Mouse (Mus musculus) neural tube, embryonic 12.5 days (tissue): Measurements from ENCODE around the gene Bnipl. TPM values are rescaled to one million over a fixed set of nuclear protein-coding genes. Genes with fewer than 3 reads are reported as not detected.

Experiments used
- ATAC-seq: fragments of 200-750 bp; cut with Nextera tagmentation; 2 replicates; pipeline ENCODE4 v1.8.0; 2017; ENCODE audit warnings: low read depth, mild to moderate bottlenecking, moderate TSS enrichment, moderate library complexity; ENCODE audit not compliant: low FRiP score
- H3K27ac ChIP-seq: fragments of 300-500 bp; sonication (generic); 2 replicates; pipeline ENCODE4 v1.5.1; 2016
- H3K27me3 ChIP-seq: fragments of 300-500 bp; sonication (generic); replicated peaks from 2 replicates; pipeline ENCODE4 v1.6.1; 2016; ENCODE audit warnings: mild to moderate bottlenecking
- H3K36me3 ChIP-seq: fragments of 300-500 bp; sonication (generic); 2 replicates; pipeline ENCODE4 v1.6.1; 2016; ENCODE audit warnings: mild to moderate bottlenecking
- H3K4me1 ChIP-seq: fragments of 300-500 bp; sonication (generic); 2 replicates; pipeline ENCODE4 v1.6.1; 2016
- H3K4me2 ChIP-seq: fragments of 300-500 bp; sonication (generic); replicated peaks from 2 replicates; pipeline ENCODE4 v1.6.1; 2016; ENCODE audit warnings: mild to moderate bottlenecking
- H3K4me3 ChIP-seq: fragments of 300-500 bp; sonication (generic); 2 replicates; pipeline ENCODE4 v1.5.1; 2016
- H3K9ac ChIP-seq: fragments of 300-500 bp; sonication (generic); 2 replicates; pipeline ENCODE4 v1.6.1; 2016; ENCODE audit warnings: mild to moderate bottlenecking
- H3K9me3 ChIP-seq: fragments of 300-500 bp; sonication (generic); 2 replicates; pipeline ENCODE4 v1.6.1; 2016; ENCODE audit warnings: mild to moderate bottlenecking
- WGBS: fragments of 180-500 bp; shearing (Covaris S2); methylation state at CpG from one replicate; pipeline ENCODE4 v1.1.7; 2016; 5-methylcytosine and 5-hydroxymethylcytosine counted together
- polyA plus RNA-seq: library from polyadenylated mRNA; unstranded; fragments of >200 nt; fragmentation: Nextera tagmentation; extraction: Ambion mirVana; gene quantifications from 2 replicates; pipeline ENCODE4 v1.2.1, GENCODE M21; 2016

Gene Bnipl
- polyA plus RNA-seq, 1 experiment from 2014 or later = 0.28 TPM

DNA sequence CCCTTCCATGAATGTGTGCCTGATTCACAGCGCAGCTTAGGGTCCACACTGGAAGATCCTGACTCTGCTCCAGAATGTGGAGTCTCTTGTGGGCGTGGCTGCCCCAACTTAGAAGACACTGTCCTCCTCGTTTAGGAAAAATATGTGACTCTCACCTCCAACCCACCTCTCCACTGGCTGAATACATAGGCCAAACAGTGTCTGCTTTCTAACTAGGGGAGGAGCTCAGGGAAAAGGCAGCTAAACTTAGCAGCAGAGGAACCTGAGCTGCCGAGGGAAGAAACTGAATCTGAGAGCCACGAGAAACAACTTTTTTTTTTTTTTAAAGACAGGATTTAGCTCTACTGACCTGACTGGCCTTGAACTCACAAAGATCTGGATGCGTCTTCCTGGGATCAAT, 24.2 kb upstream of the Bnipl start:
- H3K36me3 ChIP-seq = 0 out of 2 replicates have a peak, but pooled peaks cover 3% of the 10 kb centered on the region
- no peak overlapping the region for H3K9ac ChIP-seq
- H3K27me3 ChIP-seq = no peaks in the 10 kb centered on the region
- H3K9me3 ChIP-seq = no peaks in the 10 kb centered on the region
- no peak overlapping the region for H3K27ac ChIP-seq
- no peak for ATAC-seq
- no peak overlapping the region for H3K4me3 ChIP-seq
- H3K4me2 ChIP-seq = no peak overlapping the region
- 85% methylated on average over 6 of the region's 6 CpGs for WGBS
- H3K4me1 ChIP-seq = no peaks in the 10 kb centered on the region

GRCm38 (mm10) chr3:95274453-95274852, 23.5 kb upstream of the Bnipl start:
- no peak overlapping the region for H3K27ac ChIP-seq
- no peak overlapping the region for H3K4me3 ChIP-seq
- 0 out of 2 replicates have a peak, but pooled peaks cover 3% of the 10 kb centered on the region for H3K36me3 ChIP-seq
- H3K4me2 ChIP-seq = no peak overlapping the region
- H3K27me3 ChIP-seq = no peaks in the 10 kb centered on the region
- ATAC-seq = no peak
- no peaks in the 10 kb centered on the region for H3K4me1 ChIP-seq
- H3K9ac ChIP-seq = no peak overlapping the region
- whole genome bisulfite sequencing = 94% methylated on average over 4 of the region's 4 CpGs
- H3K9me3 ChIP-seq = no peaks in the 10 kb centered on the region

DNA sequence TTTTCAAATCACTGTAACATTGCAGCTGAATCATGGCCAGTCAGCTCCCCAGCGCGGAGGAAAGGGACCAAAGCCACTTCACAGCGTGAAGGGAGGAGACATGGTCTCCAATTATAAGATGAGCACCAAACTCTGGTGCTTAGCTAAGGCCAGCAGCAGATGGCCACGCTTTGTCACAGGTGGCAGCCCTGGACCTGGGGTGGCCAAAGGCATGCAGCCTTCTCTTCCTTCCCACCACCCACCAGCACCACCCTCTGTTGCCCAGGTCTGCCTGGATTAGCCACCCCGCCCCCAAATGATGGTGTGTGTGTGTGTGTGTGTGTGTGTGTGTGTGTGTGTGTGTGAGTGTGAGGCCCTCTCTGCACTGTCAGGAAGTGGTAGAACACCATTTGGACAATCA, 22.5 kb upstream of the Bnipl start:
- Histone ChIP-seq H3K27me3 (no peaks in the 10 kb centered on the region), H3K9me3 (no peaks in the 10 kb centered on the region), H3K4me1 (no peaks in the 10 kb centered on the region), H3K4me2 (no peak overlapping the region), H3K36me3 (peaks cover 11% of the 10 kb centered on the region; the same call in 1 of the 2 replicates), H3K4me3 (no peak overlapping the region), H3K9ac (no peak overlapping the region), H3K27ac (no peak overlapping the region)
- WGBS = 98% methylated on average over 5 of the region's 5 CpGs
- no peak for ATAC-seq

DNA sequence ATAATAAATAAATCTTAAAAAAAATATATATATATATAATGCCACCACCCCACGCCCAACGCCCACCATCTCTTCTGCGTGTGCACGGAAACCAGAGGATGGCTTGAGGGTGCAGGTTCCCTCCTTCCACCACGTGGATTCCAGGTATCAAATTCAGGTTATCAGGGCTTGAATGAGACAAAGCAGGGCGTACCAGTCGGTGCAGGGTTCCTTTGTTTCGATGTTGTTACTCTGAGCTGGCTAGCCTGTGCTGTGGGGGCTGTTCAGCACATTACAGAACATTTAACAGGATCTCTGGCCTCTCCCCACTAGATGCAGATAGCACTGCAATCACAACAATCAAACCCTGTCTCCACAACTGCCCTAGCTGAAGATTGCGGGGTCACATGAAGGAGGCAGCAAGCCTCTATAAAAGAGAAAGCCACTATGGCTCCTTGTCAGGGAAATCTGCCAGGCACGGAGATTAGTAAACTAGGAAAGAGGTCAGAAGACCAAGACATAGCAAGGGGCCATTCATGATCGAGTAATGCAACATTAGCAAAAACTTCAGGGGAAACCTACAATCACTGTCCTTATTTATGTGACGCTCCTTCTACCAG, 19.9 kb upstream of the Bnipl start:
- Histone ChIP-seq H3K4me1 (no peaks in the 10 kb centered on the region), H3K9me3 (no peaks in the 10 kb centered on the region), H3K9ac (no peak overlapping the region), H3K27me3 (no peaks in the 10 kb centered on the region), H3K36me3 (peaks cover 30% of the 10 kb centered on the region), H3K4me2 (no peak overlapping the region), H3K4me3 (no peak overlapping the region), H3K27ac (no peak overlapping the region)
- ATAC-seq = no peak
- WGBS = 85% methylated on average over 12 of the region's 12 CpGs

DNA sequence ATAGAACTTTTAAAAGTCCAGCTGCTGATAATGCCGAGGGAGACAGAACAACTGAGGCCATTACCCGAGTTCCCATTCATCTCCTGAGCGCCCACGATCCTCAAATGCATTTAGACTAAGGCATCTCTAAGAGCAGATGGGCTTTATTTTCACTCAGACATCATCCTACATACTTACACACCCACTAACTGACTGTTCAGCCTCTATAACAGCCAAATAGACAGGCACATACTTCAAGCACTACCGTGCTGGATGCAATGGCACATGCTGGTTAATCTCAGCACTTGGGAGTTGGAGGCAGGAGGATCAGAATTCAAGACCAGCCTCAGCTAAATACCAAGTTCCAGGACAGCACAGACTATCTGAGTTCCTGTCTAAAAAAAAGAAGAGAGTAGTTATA, 18.8 kb upstream of the Bnipl start:
- ATAC-seq = no peak
- Histone ChIP-seq H3K36me3 (peaks cover 33% of the 10 kb centered on the region), H3K4me3 (no peak overlapping the region), H3K4me2 (no peak overlapping the region), H3K9ac (0 out of 2 replicates have a peak overlapping the region, but pooled peaks have one; percentile 21), H3K27me3 (no peaks in the 10 kb centered on the region), H3K4me1 (no peaks in the 10 kb centered on the region), H3K27ac (no peak overlapping the region), H3K9me3 (no peaks in the 10 kb centered on the region)
- 87% methylated on average over 5 of the region's 5 CpGs for WGBS

DNA sequence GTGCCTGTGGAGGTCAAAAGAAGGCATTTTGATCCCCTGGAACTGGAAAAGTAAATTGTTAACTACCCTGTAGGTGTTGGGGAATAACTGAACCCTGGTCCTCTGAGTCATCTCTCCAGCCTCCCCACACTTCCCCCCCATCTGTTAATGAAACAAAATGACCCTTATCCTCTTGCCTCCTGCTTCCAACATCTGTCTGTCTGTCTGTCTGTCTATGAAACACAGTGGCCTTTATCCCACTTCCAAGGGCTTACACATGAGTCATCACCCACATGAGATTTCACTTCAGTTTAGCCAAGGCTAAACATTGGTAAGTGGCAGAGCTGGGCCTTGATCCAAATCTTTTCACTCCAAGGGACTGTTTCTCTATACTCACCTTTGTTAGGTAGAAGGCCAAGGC, 16.9 kb upstream of the Bnipl start:
- Histone ChIP-seq H3K4me2 (no peak overlapping the region), H3K36me3 (peaks cover 41% of the 10 kb centered on the region), H3K27me3 (no peaks in the 10 kb centered on the region), H3K4me3 (no peak overlapping the region), H3K4me1 (no peaks in the 10 kb centered on the region), H3K9ac (no peak overlapping the region), H3K27ac (no peak overlapping the region), H3K9me3 (no peaks in the 10 kb centered on the region)
- ATAC-seq = no peak

GRCm38 (mm10) chr3:95266052-95266451, 15.1 kb upstream of the Bnipl start:
- ATAC-seq = no peak
- peaks cover 57% of the 10 kb centered on the region for H3K36me3 ChIP-seq

GRCm38 (mm10) chr3:95264724-95265123, 13.7 kb upstream of the Bnipl start:
- Histone ChIP-seq H3K4me1 (no peaks in the 10 kb centered on the region), H3K27me3 (no peaks in the 10 kb centered on the region), H3K4me2 (no peak overlapping the region), H3K4me3 (no peak overlapping the region), H3K9me3 (no peaks in the 10 kb centered on the region), H3K9ac (no peak overlapping the region), H3K36me3 (peaks cover 66% of the 10 kb centered on the region), H3K27ac (no peak overlapping the region)
- WGBS = 95% methylated on average over 1 of the region's 1 CpGs
- no peak for ATAC-seq

More at GRCm38 (mm10) chr3:95266052-95266451, 15.1 kb upstream of the Bnipl start:
- Histone ChIP-seq H3K4me2 (no peak overlapping the region), H3K4me1 (no peaks in the 10 kb centered on the region), H3K4me3 (no peak overlapping the region), H3K27me3 (no peaks in the 10 kb centered on the region), H3K27ac (no peak overlapping the region), H3K9me3 (no peaks in the 10 kb centered on the region), H3K9ac (no peak overlapping the region)
- 95% methylated on average over 3 of the region's 3 CpGs for WGBS

DNA sequence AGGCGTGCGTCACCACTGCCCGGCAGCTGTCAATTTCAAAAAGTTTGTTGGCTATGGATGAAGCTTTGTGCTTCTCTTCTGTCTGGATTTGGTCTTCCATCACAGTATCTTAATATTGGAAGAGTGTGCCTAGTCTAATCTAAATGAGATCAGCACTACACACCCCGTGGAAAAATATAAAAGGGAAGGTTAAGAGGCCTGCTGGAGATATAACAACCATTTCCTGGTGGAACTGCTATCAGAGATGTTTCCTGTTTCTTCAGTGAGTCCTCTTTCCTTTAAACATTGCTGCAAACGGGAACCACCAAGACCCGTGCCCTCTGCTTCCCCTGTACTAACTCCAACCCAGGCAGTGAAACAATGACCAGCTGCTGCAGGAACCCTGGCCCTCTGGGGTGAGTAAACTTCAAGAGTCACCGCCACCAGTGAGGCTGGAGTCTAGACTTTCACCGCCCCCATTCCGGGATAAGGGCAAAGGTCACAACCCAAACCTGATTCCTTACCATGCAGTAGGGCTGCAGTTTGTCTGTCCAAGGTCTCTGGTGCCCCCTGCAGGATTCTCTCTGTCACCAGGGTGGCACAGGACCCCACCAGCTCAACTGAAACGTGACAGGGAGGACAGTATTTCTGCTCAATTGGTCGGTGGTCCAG, 12.2 kb upstream of the Bnipl start:
- Histone ChIP-seq H3K4me2 (no peak overlapping the region), H3K27ac (no peak overlapping the region), H3K4me3 (no peak overlapping the region), H3K4me1 (no peaks in the 10 kb centered on the region), H3K9ac (no peak overlapping the region), H3K27me3 (no peaks in the 10 kb centered on the region), H3K9me3 (no peaks in the 10 kb centered on the region), H3K36me3 (peaks cover 66% of the 10 kb centered on the region)
- 50% methylated on average over 11 of the region's 11 CpGs for WGBS
- no peak for ATAC-seq

DNA sequence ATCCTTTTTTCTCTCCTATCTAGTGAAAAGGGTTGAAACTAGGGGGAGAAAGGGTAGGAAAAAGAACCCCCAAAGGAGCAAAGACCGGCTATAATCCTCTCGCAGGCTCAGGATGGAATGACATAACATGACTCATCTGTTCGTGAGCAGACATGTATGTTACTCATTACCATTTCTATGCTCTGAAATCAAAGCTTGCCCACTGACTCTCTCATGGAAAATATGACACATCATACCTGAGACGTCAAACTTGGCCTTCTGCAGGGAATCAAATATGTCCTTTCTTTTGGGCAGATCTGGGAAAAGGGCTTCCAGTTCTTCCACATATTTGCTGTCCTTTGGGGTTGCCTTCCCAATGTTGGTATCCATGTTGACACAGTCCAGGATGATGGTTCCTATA, 11.0 kb upstream of the Bnipl start:
- H3K9me3 ChIP-seq = no peaks in the 10 kb centered on the region
- peaks cover 65% of the 10 kb centered on the region for H3K36me3 ChIP-seq
- H3K27ac ChIP-seq = no peak overlapping the region
- no peak overlapping the region for H3K4me3 ChIP-seq
- no peak overlapping the region for H3K9ac ChIP-seq
- 94% methylated on average over 4 of the region's 4 CpGs for WGBS
- no peak for ATAC-seq
- no peak overlapping the region for H3K4me2 ChIP-seq
- no peaks in the 10 kb centered on the region for H3K27me3 ChIP-seq
- H3K4me1 ChIP-seq = no peaks in the 10 kb centered on the region

GRCm38 (mm10) chr3:95256931-95257330, 5.9 kb upstream of the Bnipl start:
- no peak for ATAC-seq
- WGBS = 79% methylated on average over 5 of the region's 5 CpGs
- Histone ChIP-seq H3K4me1 (no peaks in the 10 kb centered on the region), H3K36me3 (peaks cover 77% of the 10 kb centered on the region), H3K4me3 (no peak overlapping the region), H3K9ac (no peak overlapping the region), H3K9me3 (no peaks in the 10 kb centered on the region), H3K27me3 (no peaks in the 10 kb centered on the region), H3K27ac (no peak overlapping the region), H3K4me2 (no peak overlapping the region)

GRCm38 (mm10) chr3:95250361-95250760, 632 bp downstream of the Bnipl start:
- WGBS = 90% methylated on average over 5 of the region's 5 CpGs
- no peak for ATAC-seq

More at GRCm38 (mm10) chr3:95250361-95250760, 632 bp downstream of the Bnipl start:
- Histone ChIP-seq H3K4me1 (no peaks in the 10 kb centered on the region), H3K9me3 (no peaks in the 10 kb centered on the region), H3K4me2 (no peak overlapping the region), H3K9ac (no peak overlapping the region), H3K36me3 (peaks cover 27% of the 10 kb centered on the region), H3K4me3 (no peak overlapping the region), H3K27me3 (no peaks in the 10 kb centered on the region), H3K27ac (no peak overlapping the region)
